Mouse (Mus musculus) intestine, postnatal 0 days (tissue): Measurements from ENCODE around the gene Zfp385b. TPM values are rescaled to one million over a fixed set of nuclear protein-coding genes. Genes with fewer than 3 reads are reported as not detected.

Experiments used
- ATAC-seq: fragments of 200-750 bp; cut with Nextera tagmentation; 2 replicates; pipeline ENCODE4 v1.8.0; 2017; ENCODE audit warnings: mild to moderate bottlenecking, moderate TSS enrichment, moderate library complexity
- H3K27ac ChIP-seq: fragments of 300-500 bp; sonication (generic); 2 replicates; pipeline ENCODE4 v1.5.1; 2014; ENCODE audit warnings: mild to moderate bottlenecking, low read depth, low read length, moderate library complexity
- H3K27me3 ChIP-seq: fragments of 300-500 bp; sonication (generic); replicated peaks from 2 replicates; pipeline ENCODE4 v1.6.1; 2014; ENCODE audit warnings: low read length, mixed read lengths; ENCODE audit not compliant: control insufficient read depth, insufficient read depth
- H3K36me3 ChIP-seq: fragments of 300-500 bp; sonication (generic); 2 replicates; pipeline ENCODE4 v1.6.1; 2014; ENCODE audit warnings: mild to moderate bottlenecking, moderate library complexity; ENCODE audit not compliant: control insufficient read depth, insufficient read depth
- H3K4me1 ChIP-seq: fragments of 300-500 bp; sonication (generic); replicated peaks from 2 replicates; pipeline ENCODE4 v1.6.1; 2014; ENCODE audit warnings: antibody characterized with exemption, low read length, mixed read lengths; ENCODE audit not compliant: control insufficient read depth, insufficient read depth
- H3K4me2 ChIP-seq: fragments of 300-500 bp; sonication (generic); replicated peaks from 2 replicates; pipeline ENCODE4 v1.6.1; 2014; ENCODE audit warnings: low read depth, mild to moderate bottlenecking, moderate library complexity
- H3K4me3 ChIP-seq: fragments of 300-500 bp; sonication (generic); 2 replicates; pipeline ENCODE4 v1.5.1; 2014; ENCODE audit warnings: low read depth, low read length
- H3K9ac ChIP-seq: fragments of 300-500 bp; sonication (generic); 2 replicates; pipeline ENCODE4 v1.6.1; 2014; ENCODE audit warnings: mild to moderate bottlenecking, low read depth, low read length
- H3K9me3 ChIP-seq: fragments of 300-500 bp; sonication (generic); 2 replicates; pipeline ENCODE4 v1.6.1; 2016; ENCODE audit warnings: mixed run types; ENCODE audit not compliant: control insufficient read depth
- CTCF ChIP-seq: sonication (generic); IDR thresholded peaks from 2 replicates; pipeline ENCODE4 v1.5.1; 2016; ENCODE audit warnings: low read depth, mild to moderate bottlenecking, control low read depth, antibody characterized with exemption, moderate library complexity
- WGBS: fragments of 180-500 bp; shearing (Covaris S2); extraction: QIAGEN DNeasy Blood & Tissue Kit; methylation state at CpG from one replicate; pipeline ENCODE4 v1.1.7; 2014; 5-methylcytosine and 5-hydroxymethylcytosine counted together
- polyA plus RNA-seq: library from polyadenylated mRNA; unstranded; fragments of >200 nt; fragmentation: Nextera tagmentation; extraction: Ambion mirVana; gene quantifications from 2 replicates; pipeline ENCODE4 v1.2.1, GENCODE M21; 2015

Zfp385b gene
- polyA plus RNA-seq, 1 experiment from 2014 or later: 14.3 TPM

- no peak for ATAC-seq
- Histone ChIP-seq H3K4me3 (no peak overlapping the region), H3K4me2 (no peak overlapping the region), H3K4me1 (no peaks in the 10 kb centered on the region), H3K9ac (no peak overlapping the region), H3K9me3 (no peaks in the 10 kb centered on the region), H3K27ac (no peak overlapping the region), H3K36me3 (no peaks in the 10 kb centered on the region), H3K27me3 (peaks cover 23% of the 10 kb centered on the region)
- TF ChIP-seq CTCF: no peak
- WGBS: 54% methylated on average over 3 of the region's 3 CpGs
These were observed 6.4 kb downstream of the Zfp385b start for GRCm38 (mm10) chr2:77813029-77813428.

- H3K27me3 ChIP-seq: peaks cover 8% of the 10 kb centered on the region
- H3K9ac ChIP-seq: no peak overlapping the region
- no peak overlapping the region for H3K27ac ChIP-seq
- H3K36me3 ChIP-seq: no peaks in the 10 kb centered on the region
- no peaks in the 10 kb centered on the region for H3K9me3 ChIP-seq
- no peak for ATAC-seq
- no peak overlapping the region for H3K4me3 ChIP-seq
- 91% methylated on average over 5 of the region's 5 CpGs for WGBS
- H3K4me1 ChIP-seq: no peaks in the 10 kb centered on the region
- no peak for TF ChIP-seq CTCF
- H3K4me2 ChIP-seq: no peak overlapping the region
These were observed 8.7 kb downstream of the Zfp385b start for GRCm38 (mm10) chr2:77810748-77811147.

GRCm38 (mm10) chr2:77804781-77805180, 14.7 kb downstream of the Zfp385b start:
- H3K9ac ChIP-seq: no peak overlapping the region
- no peak overlapping the region for H3K27ac ChIP-seq
- no peaks in the 10 kb centered on the region for H3K36me3 ChIP-seq
- H3K4me1 ChIP-seq: no peaks in the 10 kb centered on the region
- WGBS: 89% methylated on average over 7 of the region's 7 CpGs
- no peaks in the 10 kb centered on the region for H3K27me3 ChIP-seq
- no peak for ATAC-seq
- no peak overlapping the region for H3K4me2 ChIP-seq
- TF ChIP-seq CTCF: no peak
- H3K4me3 ChIP-seq: no peak overlapping the region
- H3K9me3 ChIP-seq: no peaks in the 10 kb centered on the region

- Histone ChIP-seq H3K27ac (no peak overlapping the region), H3K36me3 (no peaks in the 10 kb centered on the region), H3K4me1 (no peaks in the 10 kb centered on the region), H3K4me2 (no peak overlapping the region), H3K9ac (no peak overlapping the region), H3K4me3 (no peak overlapping the region), H3K27me3 (no peaks in the 10 kb centered on the region), H3K9me3 (no peaks in the 10 kb centered on the region)
- 89% methylated on average over 3 of the region's 3 CpGs for WGBS
- ATAC-seq: no peak
- no peak for TF ChIP-seq CTCF
These were observed 17.1 kb downstream of the Zfp385b start for GRCm38 (mm10) chr2:77802291-77802690.

GRCm38 (mm10) chr2:77801430-77801829, 18.0 kb downstream of the Zfp385b start:
- WGBS: 83% methylated on average over 4 of the region's 4 CpGs
- ATAC-seq: no peak

GRCm38 (mm10) chr2:77801009-77801408, 18.4 kb downstream of the Zfp385b start:
- H3K4me1 ChIP-seq: no peaks in the 10 kb centered on the region
- H3K27me3 ChIP-seq: no peaks in the 10 kb centered on the region
- no peak overlapping the region for H3K27ac ChIP-seq
- 81% methylated on average over 5 of the region's 5 CpGs for WGBS
- H3K9ac ChIP-seq: no peak overlapping the region
- no peaks in the 10 kb centered on the region for H3K9me3 ChIP-seq
- no peak overlapping the region for H3K4me2 ChIP-seq
- ATAC-seq: no peak
- H3K4me3 ChIP-seq: no peak overlapping the region
- TF ChIP-seq CTCF: no peak
- no peaks in the 10 kb centered on the region for H3K36me3 ChIP-seq

More at GRCm38 (mm10) chr2:77801430-77801829, 18.0 kb downstream of the Zfp385b start:
- Histone ChIP-seq H3K27me3 (no peaks in the 10 kb centered on the region), H3K27ac (no peak overlapping the region), H3K4me3 (no peak overlapping the region), H3K4me1 (no peaks in the 10 kb centered on the region), H3K9ac (no peak overlapping the region), H3K4me2 (no peak overlapping the region), H3K36me3 (no peaks in the 10 kb centered on the region), H3K9me3 (no peaks in the 10 kb centered on the region)
- TF ChIP-seq CTCF: no peak

- no peak for TF ChIP-seq CTCF
- Histone ChIP-seq H3K4me2 (no peak overlapping the region), H3K27me3 (no peaks in the 10 kb centered on the region), H3K27ac (no peak overlapping the region), H3K9me3 (no peaks in the 10 kb centered on the region), H3K36me3 (no peaks in the 10 kb centered on the region), H3K9ac (no peak overlapping the region), H3K4me1 (no peaks in the 10 kb centered on the region), H3K4me3 (no peak overlapping the region)
- 75% methylated on average over 5 of the region's 5 CpGs for WGBS
- ATAC-seq: no peak
These were observed 22.2 kb downstream of the Zfp385b start for GRCm38 (mm10) chr2:77797233-77797632.
